Mouse (Mus musculus) limb, embryonic 14.5 days (tissue): ENCODE data around the gene Stim1. TPM values are rescaled to one million over a fixed set of nuclear protein-coding genes. Genes with fewer than 3 reads are reported as not detected.

Source experiments
- ATAC-seq: fragments of 200-750 bp; cut with Nextera tagmentation; 2 replicates; pipeline ENCODE4 v1.8.0; 2017; ENCODE audit warnings: low read depth, moderate number of reproducible peaks, moderate TSS enrichment; ENCODE audit not compliant: low FRiP score
- DNase-seq: peaks from one replicate; pipeline ENCODE4 v3.0.0-alpha.2; 2015; ENCODE audit warnings: low spot score
- H3K27ac ChIP-seq: fragments of 300-500 bp; sonication (generic); replicated peaks from 2 replicates; pipeline ENCODE4 v1.5.1; 2014; ENCODE audit warnings: low read depth, mild to moderate bottlenecking, low read length, moderate library complexity, mixed read lengths
- H3K27me3 ChIP-seq: fragments of 300-500 bp; sonication (generic); 2 replicates; pipeline ENCODE4 v1.6.1; 2014; ENCODE audit warnings: low read length, mixed read lengths; ENCODE audit not compliant: control insufficient read depth, insufficient read depth
- H3K36me3 ChIP-seq: fragments of 300-500 bp; sonication (generic); 2 replicates; pipeline ENCODE4 v1.6.1; 2014; ENCODE audit warnings: mild to moderate bottlenecking, low read length, moderate library complexity, mixed read lengths; ENCODE audit not compliant: control insufficient read depth, insufficient read depth
- H3K4me1 ChIP-seq: fragments of 300-500 bp; sonication (generic); 2 replicates; pipeline ENCODE4 v1.6.1; 2014; ENCODE audit warnings: antibody characterized with exemption, low read length, mixed read lengths; ENCODE audit not compliant: control insufficient read depth, insufficient read depth
- H3K4me2 ChIP-seq: fragments of 300-500 bp; sonication (generic); replicated peaks from 2 replicates; pipeline ENCODE4 v1.6.1; 2014; ENCODE audit warnings: low read depth, mild to moderate bottlenecking, low read length, moderate library complexity; ENCODE audit not compliant: severe bottlenecking
- H3K4me3 ChIP-seq: fragments of 300-500 bp; sonication (generic); replicated peaks from 2 replicates; pipeline ENCODE4 v1.5.1; 2014; ENCODE audit warnings: low read length
- H3K9ac ChIP-seq: fragments of 300-500 bp; sonication (generic); 2 replicates; pipeline ENCODE4 v1.6.1; 2014; ENCODE audit warnings: mild to moderate bottlenecking, low read depth, low read length, moderate library complexity; ENCODE audit not compliant: severe bottlenecking
- H3K9me3 ChIP-seq: fragments of 300-500 bp; sonication (generic); 2 replicates; pipeline ENCODE4 v1.6.1; 2016; ENCODE audit warnings: low read length; ENCODE audit not compliant: control insufficient read depth
- POLR2A ChIP-seq: fragments of 200-500 bp; IDR thresholded peaks from 2 replicates; pipeline ENCODE4 v1.8.0; 2012; ENCODE audit warnings: inconsistent platforms, mild to moderate bottlenecking, moderate library complexity, borderline replicate concordance; ENCODE audit not compliant: insufficient read depth, insufficient read length; ENCODE audit errors: extremely low read depth
- WGBS: fragments of 180-500 bp; shearing (Covaris S2); extraction: QIAGEN DNeasy Blood & Tissue Kit; methylation state at CpG from one replicate; pipeline ENCODE4 v1.1.7; 2014; 5-methylcytosine and 5-hydroxymethylcytosine counted together
- polyA plus RNA-seq, 2 experiments: library from polyadenylated mRNA; depleted of rRNA in 1 of 2; stranded (reverse) in 1 of 2; unstranded in 1 of 2; fragments of >200 nt; fragmentation: Nextera tagmentation in 1 of 2; extraction: Ambion mirVana in 1 of 2; gene quantifications; 2 replicates each; pipeline versions ENCODE4 v1.2.1 to v1.2.3; 2012 to 2014

Stim1 gene
- polyA plus RNA-seq (2012; rRNA removed) (49.1 and 66.1 TPM in 2 replicates), polyA plus RNA-seq (2014; fragmentation: Nextera tagmentation; extraction: Ambion mirVana) (27.7 and 31.7 TPM in 2 replicates)

DNA sequence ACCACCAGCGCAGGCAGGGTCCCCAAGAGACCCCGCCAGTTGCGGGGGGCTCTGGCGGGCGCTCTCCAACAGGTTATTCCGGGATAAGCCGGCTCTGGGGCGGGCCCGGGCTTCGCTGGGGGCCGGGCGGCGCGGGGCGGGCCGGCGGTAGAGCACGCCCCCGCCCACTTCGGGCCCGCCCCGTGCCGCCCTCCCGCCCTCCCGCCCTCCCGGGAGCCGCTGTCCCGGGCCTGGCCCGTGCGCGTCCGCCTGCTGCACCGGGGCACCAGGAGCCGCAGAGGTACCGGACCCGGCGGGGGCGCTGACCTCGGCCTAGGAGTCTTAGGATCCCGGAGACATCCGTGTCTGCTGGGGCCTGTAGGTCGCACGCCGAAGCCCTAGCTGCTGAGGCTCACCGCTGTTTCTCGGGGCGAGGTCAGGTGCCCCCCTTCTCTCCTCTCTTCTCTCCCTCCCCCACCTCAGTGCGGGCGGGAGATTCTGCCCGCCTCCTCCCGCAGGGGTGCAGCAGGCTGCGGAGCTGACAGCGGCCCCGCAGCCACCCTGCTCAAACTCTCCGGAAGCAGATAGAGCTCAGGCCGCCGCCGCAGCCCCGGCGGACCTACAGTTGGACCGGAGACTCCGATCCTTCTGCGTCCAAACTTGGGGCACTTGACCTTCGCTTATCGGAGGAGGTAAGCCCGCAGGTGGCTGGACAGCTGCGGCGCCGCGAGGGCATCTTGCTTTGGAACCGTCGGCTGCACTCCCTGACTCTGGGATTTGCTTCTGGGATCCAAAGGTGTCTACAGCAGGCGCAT is at the start of gene Stim1:
Gene Stim1 (plus strand): TSS at position 206 of the 794 bp plus-strand sequence.
- Histone ChIP-seq H3K27ac (peak within 1 kb of the TSS; percentile 38; the same call in 1 of the 2 replicates), H3K9me3 (no peaks in the 10 kb centered on the region), H3K4me2 (peak within 1 kb of the TSS; percentile 90), H3K4me1 (peaks cover 6% of the 10 kb centered on the region; the same call in 1 of the 2 replicates), H3K27me3 (no peaks in the 10 kb centered on the region; the same call in 1 of the 2 replicates), H3K9ac (peak within 1 kb of the TSS; percentile 78), H3K36me3 (no peaks in the 10 kb centered on the region), H3K4me3 (peak within 1 kb of the TSS; percentile 86)
- WGBS, result under 1% methylated on average over 49 of the region's 73 CpGs
- peak; percentile 72 for DNase-seq
- TF ChIP-seq POLR2A, result 0 out of 2 replicates have a peak, but pooled peaks have one; percentile 17
- ATAC-seq, result peak; percentile 90

DNA sequence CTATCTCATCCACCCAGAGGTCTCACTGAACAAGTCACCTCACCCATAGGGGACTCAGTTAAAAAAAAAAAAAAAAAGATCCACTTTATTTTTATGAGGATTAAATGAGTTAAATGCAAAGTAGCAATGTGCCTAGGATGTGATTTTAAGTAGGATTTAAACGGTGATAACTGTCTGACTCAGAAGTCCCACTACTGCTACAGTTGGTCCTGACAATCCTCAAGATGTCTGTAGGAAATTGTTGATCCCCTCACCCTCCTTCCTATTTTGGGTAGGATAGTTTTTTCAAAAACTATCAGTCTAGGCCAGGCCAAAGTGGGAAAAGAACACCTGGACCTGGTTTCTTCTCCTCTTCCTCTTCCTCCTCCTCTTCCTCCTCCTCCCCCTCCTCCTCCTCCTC is 45.7 kb upstream of the Stim1 start:
- Histone ChIP-seq H3K4me2 (peak overlapping the region; percentile 79), H3K9ac (no peak overlapping the region), H3K4me1 (no peaks in the 10 kb centered on the region), H3K27me3 (no peaks in the 10 kb centered on the region), H3K27ac (no peak overlapping the region), H3K9me3 (no peaks in the 10 kb centered on the region), H3K36me3 (peaks cover under 1% of the 10 kb centered on the region; the same call in 1 of the 2 replicates), H3K4me3 (no peak overlapping the region)
- TF ChIP-seq POLR2A, result no peak
- DNase-seq (no peak), ATAC-seq (no peak)
- 62% methylated on average over 1 of the region's 1 CpGs for WGBS

DNA sequence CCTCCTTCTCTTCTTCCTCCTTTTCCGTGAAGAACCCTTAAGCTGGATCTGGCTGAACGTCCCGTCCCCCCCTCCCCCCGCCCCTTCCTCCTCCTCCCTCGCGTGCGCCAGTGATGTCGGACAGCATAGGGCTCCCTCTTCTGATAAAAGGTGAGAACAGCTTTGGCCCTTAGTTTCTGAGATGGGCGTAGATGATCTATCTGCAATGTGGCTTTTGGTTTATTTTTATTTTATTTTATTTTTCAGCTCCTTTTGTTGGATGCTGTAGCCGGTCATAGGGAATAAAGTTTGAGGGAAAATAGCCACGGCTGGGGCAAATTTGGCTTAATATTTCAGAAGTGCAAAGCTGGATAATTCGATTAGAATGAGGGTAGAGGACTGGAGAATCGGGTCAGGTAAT is 45.3 kb upstream of the Stim1 start:
- Histone ChIP-seq H3K4me1 (no peaks in the 10 kb centered on the region), H3K9ac (peak overlapping the region; percentile 68), H3K27ac (peak overlapping the region; percentile 50; the same call in 1 of the 2 replicates), H3K4me2 (peak overlapping the region; percentile 79), H3K36me3 (peaks cover 5% of the 10 kb centered on the region), H3K27me3 (no peaks in the 10 kb centered on the region), H3K4me3 (peak overlapping the region; percentile 55), H3K9me3 (no peaks in the 10 kb centered on the region)
- ATAC-seq, result peak; percentile 77
- under 1% methylated on average over 10 of the region's 13 CpGs for WGBS
- DNase-seq, result peak; percentile 70
- TF ChIP-seq POLR2A, result no peak

DNA sequence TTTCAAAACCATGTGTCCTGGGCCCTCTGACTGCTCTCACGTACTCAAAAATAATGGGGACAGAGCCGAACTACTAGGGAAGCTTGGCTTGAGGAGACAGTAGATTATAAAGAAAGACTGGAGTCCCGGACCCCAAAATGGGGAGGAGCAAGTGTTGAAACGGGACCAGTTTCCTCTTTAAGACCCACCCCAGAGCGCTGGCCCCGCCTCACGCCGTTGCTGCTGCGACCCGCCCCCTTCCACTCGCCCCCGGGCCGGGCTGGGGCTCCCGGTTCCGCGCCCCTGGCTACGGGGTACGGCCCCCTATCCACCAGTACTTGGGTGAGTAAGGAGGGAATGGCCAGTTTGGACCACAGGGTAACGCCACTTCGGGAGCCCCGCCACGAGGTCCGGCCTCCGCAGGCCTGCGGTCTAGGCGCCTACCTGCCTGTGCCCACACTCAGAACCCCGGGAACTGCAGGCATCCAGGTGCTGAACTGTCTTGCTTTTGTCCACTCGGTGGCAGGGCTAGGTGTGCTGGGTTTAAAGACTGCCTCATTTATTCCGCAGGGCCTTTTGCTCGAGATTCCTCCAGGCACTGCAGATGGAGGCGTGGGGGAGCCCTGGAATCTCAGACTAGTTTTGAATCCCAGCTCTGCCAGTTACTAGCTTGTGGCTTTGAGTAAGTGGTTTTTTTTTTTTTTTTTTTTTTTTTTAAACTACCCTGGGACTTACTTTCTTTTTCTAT is 44.6 kb upstream of the Stim1 start:
- H3K4me1 ChIP-seq, result no peaks in the 10 kb centered on the region
- no peaks in the 10 kb centered on the region for H3K27me3 ChIP-seq
- WGBS, result under 1% methylated on average over 28 of the region's 31 CpGs
- H3K9me3 ChIP-seq, result no peaks in the 10 kb centered on the region
- peak overlapping the region; percentile 50; the same call in 1 of the 2 replicates for H3K27ac ChIP-seq
- DNase-seq, result peak; percentile 82
- H3K9ac ChIP-seq, result peak overlapping the region; percentile 68
- 0 out of 2 replicates have a peak, but pooled peaks have one; percentile 47 for TF ChIP-seq POLR2A
- peak; percentile 87 for ATAC-seq
- H3K4me3 ChIP-seq, result peak overlapping the region; percentile 55
- peak overlapping the region; percentile 79 for H3K4me2 ChIP-seq
- H3K36me3 ChIP-seq, result peaks cover 9% of the 10 kb centered on the region
